Comparison of ENCODE assay signal across 8 mouse cellular contexts in genomic region chr5:104458832-104459705, GRCm38 (mm10). TPM values are rescaled to one million over a fixed set of nuclear protein-coding genes. Genes with fewer than 3 reads are reported as not detected.
DNase-seq lines count a peak whose midpoint lies in the region; ATAC-seq lines count a peak whose summit lies in the region.

Pkd2 (plus strand) TSS chr5:104459450.

- peak within 1 kb of the TSS; percentile 88 for H3K27ac ChIP-seq in brown adipose tissue, adult 24 weeks (replicated peaks; ENCODE audit: low read depth, low read length)
- H3K27ac ChIP-seq in forebrain, embryonic 12.5 days: peak within 1 kb of the TSS; percentile 92
- H3K27ac ChIP-seq in heart, embryonic 15.5 days: peak within 1 kb of the TSS; percentile 94
- no peak within 1 kb of the TSS; the same call in 1 of the 2 replicates for H3K27ac ChIP-seq in liver, embryonic 15.5 days (replicated peaks)
- peak within 1 kb of the TSS; percentile 72 for H3K27ac ChIP-seq in neural tube, embryonic 12.5 days

- peak; percentile 91 for ATAC-seq in forebrain, embryonic 12.5 days (ENCODE audit: low FRiP score)
- ATAC-seq in heart, embryonic 15.5 days (replicated peaks; ENCODE audit: insufficient number of reproducible peaks, insufficient read depth, low FRiP score, low read depth): peak; percentile 91
- ATAC-seq in liver, embryonic 15.5 days (ENCODE audit: insufficient read depth): peak; percentile 61
- ATAC-seq in neural tube, embryonic 12.5 days (ENCODE audit: low FRiP score, low read depth): peak; percentile 81

- WGBS in forebrain, embryonic 12.5 days: 11% methylated on average over 46 of the region's 46 CpGs
- WGBS in heart, embryonic 15.5 days: 12% methylated on average over 42 of the region's 46 CpGs
- WGBS in liver, embryonic 15.5 days (ENCODE audit: insufficient replicate concordance): 9% methylated on average over 46 of the region's 46 CpGs
- WGBS in neural tube, embryonic 12.5 days: 12% methylated on average over 46 of the region's 46 CpGs

- H3K9ac ChIP-seq in forebrain, embryonic 12.5 days: peak within 1 kb of the TSS; percentile 92
- peak within 1 kb of the TSS; percentile 94 for H3K9ac ChIP-seq in heart, embryonic 15.5 days
- peak within 1 kb of the TSS; percentile 30; the same call in 1 of the 2 replicates for H3K9ac ChIP-seq in liver, embryonic 15.5 days
- peak within 1 kb of the TSS; percentile 95 for H3K9ac ChIP-seq in neural tube, embryonic 12.5 days

- DNase-seq in ES-CJ7 (ENCODE audit: low read depth, low spot score): peak; percentile 77
- peak; percentile 91 for DNase-seq in kidney, postnatal 14 days
- peak; percentile 80 for DNase-seq in urinary bladder, postnatal 14 days (ENCODE audit: low spot score)

- H3K9me3 ChIP-seq in forebrain, embryonic 12.5 days: no peaks in the 10 kb centered on the region
- no peaks in the 10 kb centered on the region for H3K9me3 ChIP-seq in heart, embryonic 15.5 days (replicated peaks)
- no peaks in the 10 kb centered on the region for H3K9me3 ChIP-seq in liver, embryonic 15.5 days (replicated peaks)
- H3K9me3 ChIP-seq in neural tube, embryonic 12.5 days: 0 out of 2 replicates have a peak, but pooled peaks cover 4% of the 10 kb centered on the region

- H3K4me2 ChIP-seq in forebrain, embryonic 12.5 days: peak within 1 kb of the TSS; percentile 65
- peak within 1 kb of the TSS; percentile 68 for H3K4me2 ChIP-seq in heart, embryonic 15.5 days
- peak within 1 kb of the TSS; percentile 67 for H3K4me2 ChIP-seq in liver, embryonic 15.5 days
- H3K4me2 ChIP-seq in neural tube, embryonic 12.5 days (replicated peaks): peak within 1 kb of the TSS; percentile 83

- no peaks in the 10 kb centered on the region for H3K27me3 ChIP-seq in forebrain, embryonic 12.5 days
- no peaks in the 10 kb centered on the region for H3K27me3 ChIP-seq in heart, embryonic 15.5 days
- peaks cover 30% of the 10 kb centered on the region for H3K27me3 ChIP-seq in liver, embryonic 15.5 days
- no peaks in the 10 kb centered on the region for H3K27me3 ChIP-seq in neural tube, embryonic 12.5 days (replicated peaks)

- peaks cover 4% of the 10 kb centered on the region; the same call in 1 of the 2 replicates for H3K4me1 ChIP-seq in brown adipose tissue, adult 24 weeks (ENCODE audit: control insufficient read depth, insufficient read depth, insufficient read length, low read length)
- peaks cover 19% of the 10 kb centered on the region for H3K4me1 ChIP-seq in forebrain, embryonic 12.5 days
- H3K4me1 ChIP-seq in heart, embryonic 15.5 days (replicated peaks): peaks cover 11% of the 10 kb centered on the region
- no peaks in the 10 kb centered on the region for H3K4me1 ChIP-seq in liver, embryonic 15.5 days (replicated peaks)
- H3K4me1 ChIP-seq in neural tube, embryonic 12.5 days: peaks cover 10% of the 10 kb centered on the region; the same call in 1 of the 2 replicates

- peak within 1 kb of the TSS; percentile 97 for H3K4me3 ChIP-seq in brown adipose tissue, adult 24 weeks (ENCODE audit: insufficient read depth, low read depth, low read length)
- H3K4me3 ChIP-seq in forebrain, embryonic 12.5 days (replicated peaks): peak within 1 kb of the TSS; percentile 77
- H3K4me3 ChIP-seq in heart, embryonic 15.5 days: peak within 1 kb of the TSS; percentile 89
- peak within 1 kb of the TSS; percentile 60 for H3K4me3 ChIP-seq in liver, embryonic 15.5 days (replicated peaks)
- H3K4me3 ChIP-seq in neural tube, embryonic 12.5 days: peak within 1 kb of the TSS; percentile 74

- peaks cover 6% of the 10 kb centered on the region; the same call in 1 of the 2 replicates for H3K36me3 ChIP-seq in forebrain, embryonic 12.5 days (replicated peaks)
- no peaks in the 10 kb centered on the region for H3K36me3 ChIP-seq in heart, embryonic 15.5 days
- no peaks in the 10 kb centered on the region for H3K36me3 ChIP-seq in liver, embryonic 15.5 days (replicated peaks)
- H3K36me3 ChIP-seq in neural tube, embryonic 12.5 days: 0 out of 2 replicates have a peak, but pooled peaks cover 4% of the 10 kb centered on the region

RNA-seq across cellular contexts. Expression of gene Pkd2, which starts in this region (rescaled TPM):
- 11.5 and 13.8 TPM in 2 replicates for polyA plus RNA-seq in brown adipose tissue, adult 24 weeks (2012; ENCODE audit: insufficient read depth, insufficient read length, missing spikeins)
- 12.5 and 14.4 TPM in 2 replicates for polyA plus RNA-seq in forebrain, embryonic 12.5 days (2016; fragmentation: Nextera tagmentation; extraction: Ambion mirVana)
- 8.0 and 9.4 TPM in 2 replicates for polyA plus RNA-seq in heart, embryonic 15.5 days (2015; fragmentation: Nextera tagmentation; extraction: Ambion mirVana)
- 0.92 and 1.2 TPM in 2 replicates for polyA plus RNA-seq in liver, embryonic 15.5 days (2015; fragmentation: Nextera tagmentation; extraction: Ambion mirVana)
- 16.2 and 16.3 TPM in 2 replicates for polyA plus RNA-seq in neural tube, embryonic 12.5 days (2016; fragmentation: Nextera tagmentation; extraction: Ambion mirVana)

Comparison
In these comparisons a context has a peak if more than half of its experiments do, and no peak if none do; other contexts are left out.
1. H3K9ac ChIP-seq: peak in every context shown above with its lines; median percentile 95 in neural tube, embryonic 12.5 days; 94 in heart, embryonic 15.5 days; 92 in forebrain, embryonic 12.5 days; 30 in liver, embryonic 15.5 days.